Mouse (Mus musculus): ENCODE results near the gene 5730522E02Rik. TPM values are rescaled to one million over a fixed set of nuclear protein-coding genes. Genes with fewer than 3 reads are reported as not detected.

The 5730522E02Rik gene
- polyA plus RNA-seq, 1 experiment from 2014 or later: 2.6 TPM

GRCm38 (mm10) chr11:26159033-26159432 is 51.5 kb downstream of the 5730522E02Rik start:
- no peak overlapping the region for H3K9ac ChIP-seq (ENCODE audit: low read depth, low read length)
- no peak for DNase-seq (ENCODE audit: low spot score)
- H3K4me3 ChIP-seq (ENCODE audit: low read depth, low read length): no peak overlapping the region
- H3K36me3 ChIP-seq (ENCODE audit: control insufficient read depth, insufficient read depth, low read length): no peaks in the 10 kb centered on the region
- no peaks in the 10 kb centered on the region for H3K27me3 ChIP-seq (replicated peaks; ENCODE audit: control insufficient read depth, insufficient read depth, low read length)
- no peak overlapping the region for H3K4me2 ChIP-seq (ENCODE audit: low read depth, low read length)
- no peaks in the 10 kb centered on the region; the same call in 1 of the 2 replicates for H3K4me1 ChIP-seq (ENCODE audit: control insufficient read depth, insufficient read depth, low read length)
- H3K27ac ChIP-seq (replicated peaks; ENCODE audit: low read depth, low read length): no peak overlapping the region
- no peaks in the 10 kb centered on the region for H3K9me3 ChIP-seq (ENCODE audit: control insufficient read depth, low read length)
- WGBS: 65% methylated on average over 3 of the region's 3 CpGs
- ATAC-seq (ENCODE audit: low read depth): no peak

GRCm38 (mm10) chr11:26140024-26140423 is 70.5 kb downstream of the 5730522E02Rik start:
- DNase-seq (ENCODE audit: low spot score) (no peak), ATAC-seq (ENCODE audit: low read depth) (no peak)
- Histone ChIP-seq H3K9me3 (ENCODE audit: control insufficient read depth, low read length) (no peaks in the 10 kb centered on the region), H3K36me3 (ENCODE audit: control insufficient read depth, insufficient read depth, low read length) (no peaks in the 10 kb centered on the region), H3K4me2 (ENCODE audit: low read depth, low read length) (no peak overlapping the region), H3K27me3 (replicated peaks; ENCODE audit: control insufficient read depth, insufficient read depth, low read length) (no peaks in the 10 kb centered on the region), H3K4me3 (ENCODE audit: low read depth, low read length) (no peak overlapping the region), H3K9ac (ENCODE audit: low read depth, low read length) (no peak overlapping the region), H3K27ac (replicated peaks; ENCODE audit: low read depth, low read length) (no peak overlapping the region), H3K4me1 (ENCODE audit: control insufficient read depth, insufficient read depth, low read length) (no peaks in the 10 kb centered on the region)
- 78% methylated on average over 3 of the region's 3 CpGs for WGBS

- H3K27ac ChIP-seq (replicated peaks; ENCODE audit: low read depth, low read length): no peak overlapping the region
- H3K27me3 ChIP-seq (replicated peaks; ENCODE audit: control insufficient read depth, insufficient read depth, low read length): no peaks in the 10 kb centered on the region
- no peaks in the 10 kb centered on the region for H3K9me3 ChIP-seq (ENCODE audit: control insufficient read depth, low read length)
- H3K4me1 ChIP-seq (ENCODE audit: control insufficient read depth, insufficient read depth, low read length): no peaks in the 10 kb centered on the region
- H3K36me3 ChIP-seq (ENCODE audit: control insufficient read depth, insufficient read depth, low read length): no peaks in the 10 kb centered on the region
- 86% methylated on average over 1 of the region's 1 CpGs for WGBS
- no peak for DNase-seq (ENCODE audit: low spot score)
- no peak overlapping the region for H3K9ac ChIP-seq (ENCODE audit: low read depth, low read length)
- no peak overlapping the region for H3K4me3 ChIP-seq (ENCODE audit: low read depth, low read length)
- no peak for ATAC-seq (ENCODE audit: low read depth)
- H3K4me2 ChIP-seq (ENCODE audit: low read depth, low read length): no peak overlapping the region
These were observed 72.5 kb downstream of the 5730522E02Rik start for GRCm38 (mm10) chr11:26138013-26138412.

- Histone ChIP-seq H3K27me3 (replicated peaks; ENCODE audit: control insufficient read depth, insufficient read depth, low read length) (no peaks in the 10 kb centered on the region), H3K4me2 (ENCODE audit: low read depth, low read length) (no peak overlapping the region), H3K4me1 (ENCODE audit: control insufficient read depth, insufficient read depth, low read length) (peaks cover 6% of the 10 kb centered on the region; the same call in 1 of the 2 replicates), H3K27ac (replicated peaks; ENCODE audit: low read depth, low read length) (no peak overlapping the region), H3K9me3 (ENCODE audit: control insufficient read depth, low read length) (no peaks in the 10 kb centered on the region), H3K9ac (ENCODE audit: low read depth, low read length) (no peak overlapping the region), H3K36me3 (ENCODE audit: control insufficient read depth, insufficient read depth, low read length) (no peaks in the 10 kb centered on the region), H3K4me3 (ENCODE audit: low read depth, low read length) (no peak overlapping the region)
- ATAC-seq (ENCODE audit: low read depth): no peak
- DNase-seq (ENCODE audit: low spot score): peak; percentile 24
- 20% methylated on average over 11 of the region's 11 CpGs for WGBS
These were observed 79.7 kb downstream of the 5730522E02Rik start for GRCm38 (mm10) chr11:26130911-26131310.

- H3K9ac ChIP-seq (ENCODE audit: low read depth, low read length): no peak overlapping the region
- no peaks in the 10 kb centered on the region for H3K27me3 ChIP-seq (replicated peaks; ENCODE audit: control insufficient read depth, insufficient read depth, low read length)
- H3K36me3 ChIP-seq (ENCODE audit: control insufficient read depth, insufficient read depth, low read length): no peaks in the 10 kb centered on the region
- H3K27ac ChIP-seq (replicated peaks; ENCODE audit: low read depth, low read length): no peak overlapping the region
- no peak overlapping the region for H3K4me2 ChIP-seq (ENCODE audit: low read depth, low read length)
- peaks cover 6% of the 10 kb centered on the region; the same call in 1 of the 2 replicates for H3K4me1 ChIP-seq (ENCODE audit: control insufficient read depth, insufficient read depth, low read length)
- DNase-seq (ENCODE audit: low spot score) (no peak), ATAC-seq (ENCODE audit: low read depth) (no peak)
- whole genome bisulfite sequencing: 58% methylated on average over 2 of the region's 2 CpGs
- H3K4me3 ChIP-seq (ENCODE audit: low read depth, low read length): no peak overlapping the region
- H3K9me3 ChIP-seq (ENCODE audit: control insufficient read depth, low read length): no peaks in the 10 kb centered on the region
These were observed 81.5 kb downstream of the 5730522E02Rik start for GRCm38 (mm10) chr11:26129054-26129453.

- 58% methylated on average over 2 of the region's 2 CpGs for WGBS
- ATAC-seq (ENCODE audit: low read depth) (no peak), DNase-seq (ENCODE audit: low spot score) (no peak)
- Histone ChIP-seq H3K36me3 (ENCODE audit: control insufficient read depth, insufficient read depth, low read length) (no peaks in the 10 kb centered on the region), H3K9ac (ENCODE audit: low read depth, low read length) (no peak overlapping the region), H3K9me3 (ENCODE audit: control insufficient read depth, low read length) (no peaks in the 10 kb centered on the region), H3K27ac (replicated peaks; ENCODE audit: low read depth, low read length) (no peak overlapping the region), H3K4me2 (ENCODE audit: low read depth, low read length) (no peak overlapping the region), H3K4me3 (ENCODE audit: low read depth, low read length) (no peak overlapping the region), H3K27me3 (replicated peaks; ENCODE audit: control insufficient read depth, insufficient read depth, low read length) (no peaks in the 10 kb centered on the region), H3K4me1 (ENCODE audit: control insufficient read depth, insufficient read depth, low read length) (peaks cover 6% of the 10 kb centered on the region; the same call in 1 of the 2 replicates)
These were observed 82.2 kb downstream of the 5730522E02Rik start for GRCm38 (mm10) chr11:26128385-26128784.

- Histone ChIP-seq H3K9me3 (ENCODE audit: control insufficient read depth, low read length) (no peaks in the 10 kb centered on the region), H3K4me2 (ENCODE audit: low read depth, low read length) (no peak overlapping the region), H3K4me1 (ENCODE audit: control insufficient read depth, insufficient read depth, low read length) (peaks cover 3% of the 10 kb centered on the region; the same call in 1 of the 2 replicates), H3K36me3 (ENCODE audit: control insufficient read depth, insufficient read depth, low read length) (no peaks in the 10 kb centered on the region), H3K27me3 (replicated peaks; ENCODE audit: control insufficient read depth, insufficient read depth, low read length) (no peaks in the 10 kb centered on the region), H3K9ac (ENCODE audit: low read depth, low read length) (no peak overlapping the region), H3K4me3 (ENCODE audit: low read depth, low read length) (no peak overlapping the region), H3K27ac (replicated peaks; ENCODE audit: low read depth, low read length) (no peak overlapping the region)
- ATAC-seq (ENCODE audit: low read depth): no peak
- no peak for DNase-seq (ENCODE audit: low spot score)
These were observed 84.6 kb downstream of the 5730522E02Rik start for GRCm38 (mm10) chr11:26125923-26126322.

GRCm38 (mm10) chr11:26120781-26121557 is 89.6 kb downstream of the 5730522E02Rik start:
- no peak overlapping the region for H3K4me2 ChIP-seq (ENCODE audit: low read depth, low read length)

GRCm38 (mm10) chr11:26117651-26118050 is 92.9 kb downstream of the 5730522E02Rik start:
- no peak for ATAC-seq (ENCODE audit: low read depth)

More at GRCm38 (mm10) chr11:26120781-26121557, 89.6 kb downstream of the 5730522E02Rik start:
- H3K9ac ChIP-seq (ENCODE audit: low read depth, low read length): no peak overlapping the region
- no peaks in the 10 kb centered on the region for H3K36me3 ChIP-seq (ENCODE audit: control insufficient read depth, insufficient read depth, low read length)
- WGBS: 54% methylated on average over 8 of the region's 8 CpGs
- DNase-seq (ENCODE audit: low spot score) (no peak), ATAC-seq (ENCODE audit: low read depth) (no peak)
- H3K27ac ChIP-seq (replicated peaks; ENCODE audit: low read depth, low read length): no peak overlapping the region
- H3K4me1 ChIP-seq (ENCODE audit: control insufficient read depth, insufficient read depth, low read length): no peaks in the 10 kb centered on the region
- H3K27me3 ChIP-seq (replicated peaks; ENCODE audit: control insufficient read depth, insufficient read depth, low read length): no peaks in the 10 kb centered on the region
- no peaks in the 10 kb centered on the region for H3K9me3 ChIP-seq (ENCODE audit: control insufficient read depth, low read length)
- no peak overlapping the region for H3K4me3 ChIP-seq (ENCODE audit: low read depth, low read length)

More at GRCm38 (mm10) chr11:26117651-26118050, 92.9 kb downstream of the 5730522E02Rik start:
- no peak overlapping the region for H3K9ac ChIP-seq (ENCODE audit: low read depth, low read length)
- no peaks in the 10 kb centered on the region for H3K27me3 ChIP-seq (replicated peaks; ENCODE audit: control insufficient read depth, insufficient read depth, low read length)
- 67% methylated on average over 4 of the region's 4 CpGs for WGBS
- DNase-seq (ENCODE audit: low spot score): no peak
- no peaks in the 10 kb centered on the region for H3K9me3 ChIP-seq (ENCODE audit: control insufficient read depth, low read length)
- no peak overlapping the region for H3K27ac ChIP-seq (replicated peaks; ENCODE audit: low read depth, low read length)
- H3K4me1 ChIP-seq (ENCODE audit: control insufficient read depth, insufficient read depth, low read length): no peaks in the 10 kb centered on the region
- no peaks in the 10 kb centered on the region for H3K36me3 ChIP-seq (ENCODE audit: control insufficient read depth, insufficient read depth, low read length)
- no peak overlapping the region for H3K4me2 ChIP-seq (ENCODE audit: low read depth, low read length)
- no peak overlapping the region for H3K4me3 ChIP-seq (ENCODE audit: low read depth, low read length)

All from embryonic facial prominence, embryonic 14.5 days (tissue).